Mouse (Mus musculus) frontal cortex, postnatal 14 days (tissue): ENCODE measurements around the gene Gm9936.
A peak's percentile ranks its signal among the peaks of the same experiment; 100 is the strongest.
"Not testable (repeated sequence)": the region's sequence is repeated elsewhere in the genome, so short reads cannot be mapped to it uniquely, and the experiment has no call there.

Source experiments
- DNase-seq, 2 experiments: peaks; one replicate each; pipeline ENCODE4 v3.0.0; 2022; ENCODE audit warnings: low spot score in 2 of 2

The Gm9936 gene

GRCm38 (mm10) chr5:114840481-114840880 is 18.0 kb downstream of the Gm9936 start:
- DNase-seq: not testable (repeated sequence)

GRCm38 (mm10) chr5:114836886-114837285 is 21.6 kb downstream of the Gm9936 start:
- DNase-seq: no peak

GRCm38 (mm10) chr5:114829740-114830139 is 28.7 kb downstream of the Gm9936 start:
- DNase-seq: no peak

GRCm38 (mm10) chr5:114827427-114827826 is 31.1 kb downstream of the Gm9936 start:
- no peak for DNase-seq

- no peak for DNase-seq
Measured at GRCm38 (mm10) chr5:114825978-114826691, 32.3 kb downstream of the Gm9936 start.

GRCm38 (mm10) chr5:114824197-114824596 is 34.3 kb downstream of the Gm9936 start:
- no peak for DNase-seq

GRCm38 (mm10) chr5:114822796-114823688 is 35.4 kb downstream of the Gm9936 start, which contains the start of gene 1500011B03Rik:
1500011B03Rik (minus strand) TSS chr5:114823468.
- DNase-seq: peak; percentile 62 to 71

- no peak for DNase-seq
Measured at GRCm38 (mm10) chr5:114818124-114818523, 40.4 kb downstream of the Gm9936 start.

- no peak for DNase-seq
Measured at GRCm38 (mm10) chr5:114816599-114816998, 41.9 kb downstream of the Gm9936 start.

GRCm38 (mm10) chr5:114813525-114814181 is 44.8 kb downstream of the Gm9936 start:
- DNase-seq: peak; percentile 80 to 87

- no peak for DNase-seq
Measured at GRCm38 (mm10) chr5:114809826-114810225, 48.7 kb downstream of the Gm9936 start.

- DNase-seq: no peak
Measured at GRCm38 (mm10) chr5:114809181-114809756, 49.2 kb downstream of the Gm9936 start.

GRCm38 (mm10) chr5:114808385-114808784 is 50.1 kb downstream of the Gm9936 start:
- DNase-seq: no peak

- no peak for DNase-seq
Measured at GRCm38 (mm10) chr5:114807893-114808292, 50.6 kb downstream of the Gm9936 start.

GRCm38 (mm10) chr5:114807468-114807867 is 51.0 kb downstream of the Gm9936 start:
- no peak for DNase-seq

- no peak for DNase-seq
Measured at GRCm38 (mm10) chr5:114807063-114807462, 51.4 kb downstream of the Gm9936 start.

GRCm38 (mm10) chr5:114806636-114807035 is 51.8 kb downstream of the Gm9936 start:
- DNase-seq: no peak
